Mouse (Mus musculus): ENCODE data around the gene Duxbl3.

DNA sequence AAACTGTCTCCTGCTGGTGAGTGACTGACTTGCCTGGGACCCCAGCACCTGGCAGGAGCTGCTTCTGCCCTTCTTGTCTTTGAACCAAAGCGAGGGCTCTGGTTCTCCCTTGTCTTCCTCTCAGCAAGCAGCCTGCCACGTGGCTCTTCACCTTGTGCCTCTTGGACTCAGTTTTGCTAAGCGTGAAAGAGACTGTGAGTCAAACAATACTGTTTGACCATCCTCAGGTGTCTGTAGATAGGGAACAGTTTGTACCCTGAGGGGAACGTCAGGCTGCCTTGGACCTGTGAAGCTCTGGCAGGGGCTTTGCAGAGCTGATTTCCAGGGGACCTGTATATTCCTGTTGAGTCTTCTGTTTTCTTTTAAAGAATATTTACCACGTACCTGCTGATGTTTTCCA lies 39.7 kb downstream of the Duxbl3 start:
- TF ChIP-seq GATA1 (IDR thresholded peaks at IDR 0.05; ENCODE audit: borderline replicate concordance, low read length): no peak
- TF ChIP-seq FLI1 (IDR thresholded peaks at IDR 0.05; ENCODE audit: low read length): no peak

Measured in megakaryocyte, embryonic 14.5 days (primary cell).